Mouse (Mus musculus) myocyte (in vitro differentiated cells): ENCODE results near the gene Polk.

ENCODE experiments used
- CEBPB ChIP-seq: IDR thresholded peaks from 2 replicates; pipeline ENCODE4 v1.6.1; 2011; ENCODE audit warnings: mild to moderate bottlenecking, moderate library complexity; ENCODE audit not compliant: poor library complexity, insufficient read depth, severe bottlenecking
- E2F4 ChIP-seq: IDR thresholded peaks from one replicate; pipeline ENCODE4 v1.6.1; 2011; ENCODE audit warnings: mild to moderate bottlenecking, control low read depth, moderate library complexity; ENCODE audit not compliant: insufficient read depth
- MAX ChIP-seq: IDR thresholded peaks from one replicate; pipeline ENCODE4 v1.6.1; 2011; ENCODE audit warnings: low read depth, mild to moderate bottlenecking, control low read depth
- MYOD1 ChIP-seq, 3 experiments: IDR thresholded peaks; one replicate each; pipeline ENCODE4 v1.6.1; 2011; ENCODE audit warnings: control low read depth in 2 of 3, low read depth in 2 of 3, mild to moderate bottlenecking in 2 of 3, moderate library complexity in 1 of 3; ENCODE audit not compliant: insufficient read length in 2 of 3, control insufficient read depth in 1 of 3
- MYOG ChIP-seq, 3 experiments: IDR thresholded peaks; one replicate each; pipeline ENCODE4 v1.6.1; 2011; ENCODE audit warnings: control low read depth in 2 of 3, low read depth in 2 of 3, mild to moderate bottlenecking in 2 of 3; ENCODE audit not compliant: insufficient read length in 2 of 3, control insufficient read depth in 1 of 3, insufficient read depth in 1 of 3
- POLR2A ChIP-seq: IDR thresholded peaks from one replicate; pipeline ENCODE4 v1.6.1; 2011; ENCODE audit warnings: low read depth, mild to moderate bottlenecking, control low read depth, moderate library complexity; ENCODE audit not compliant: insufficient read length
- POLR2AphosphoS2 ChIP-seq: IDR thresholded peaks from one replicate; pipeline ENCODE4 v1.6.1; 2011; ENCODE audit warnings: low read depth, control low read depth; ENCODE audit not compliant: insufficient read length
- REST ChIP-seq: IDR thresholded peaks from one replicate; pipeline ENCODE4 v1.6.1; 2011; ENCODE audit warnings: mild to moderate bottlenecking, control low read depth, moderate library complexity; ENCODE audit not compliant: insufficient read depth, insufficient read length
- SRF ChIP-seq: IDR thresholded peaks from one replicate; pipeline ENCODE4 v1.6.1; 2011; ENCODE audit warnings: low read depth; ENCODE audit not compliant: control insufficient read depth, insufficient read length
- TCF12 ChIP-seq: IDR thresholded peaks from one replicate; pipeline ENCODE4 v1.6.1; 2011; ENCODE audit warnings: mild to moderate bottlenecking, control low read depth; ENCODE audit not compliant: poor library complexity, insufficient read depth, severe bottlenecking
- USF1 ChIP-seq: IDR thresholded peaks from one replicate; pipeline ENCODE4 v1.6.1; 2011; ENCODE audit warnings: low read depth, mild to moderate bottlenecking, control low read depth, moderate library complexity

- TF ChIP-seq POLR2A, result no peak
- TF ChIP-seq TCF12, result no peak
- no peak for TF ChIP-seq MYOG (IDR thresholded peaks at IDR 0.05; ENCODE audit: control insufficient read depth in 1 of 3, insufficient read depth in 1 of 3, insufficient read length in 2 of 3, low read depth in 2 of 3)
- no peak for TF ChIP-seq E2F4
- TF ChIP-seq USF1, result no peak
- TF ChIP-seq CEBPB, result no peak
- no peak for TF ChIP-seq POLR2AphosphoS2
- TF ChIP-seq MYOD1 (IDR thresholded peaks at IDR 0.05; ENCODE audit: control insufficient read depth in 1 of 3, insufficient read length in 2 of 3, low read depth in 2 of 3), result no peak
- no peak for TF ChIP-seq REST
- no peak for TF ChIP-seq MAX
- no peak for TF ChIP-seq SRF
Measured at GRCm38 (mm10) chr13:96533742-96534141, 8.6 kb downstream of the Polk start.
